Mouse (Mus musculus) hindbrain, embryonic 11.5 days (tissue): ENCODE results near the gene Zfp12. TPM values are rescaled to one million over a fixed set of nuclear protein-coding genes. Genes with fewer than 3 reads are reported as not detected.

ENCODE experiments used
- ATAC-seq: fragments of 200-750 bp; cut with Nextera tagmentation; 2 replicates; pipeline ENCODE4 v1.8.0; 2017; ENCODE audit warnings: mild to moderate bottlenecking, moderate TSS enrichment, moderate library complexity; ENCODE audit not compliant: low FRiP score
- DNase-seq: peaks from one replicate; pipeline ENCODE4 v3.0.0-alpha.2; 2015; ENCODE audit warnings: low spot score
- H3K27ac ChIP-seq: fragments of 300-500 bp; sonication (generic); 2 replicates; pipeline ENCODE4 v1.5.1; 2014; ENCODE audit warnings: mild to moderate bottlenecking, low read depth, low read length
- H3K27me3 ChIP-seq: fragments of 300-500 bp; sonication (generic); 2 replicates; pipeline ENCODE4 v1.6.1; 2014; ENCODE audit warnings: mild to moderate bottlenecking, low read length, moderate library complexity, mixed read lengths; ENCODE audit not compliant: control insufficient read depth, insufficient read depth
- H3K36me3 ChIP-seq: fragments of 300-500 bp; sonication (generic); 2 replicates; pipeline ENCODE4 v1.6.1; 2014; ENCODE audit warnings: mild to moderate bottlenecking, low read length, moderate library complexity, mixed read lengths; ENCODE audit not compliant: control insufficient read depth, insufficient read depth
- H3K4me1 ChIP-seq: fragments of 300-500 bp; sonication (generic); replicated peaks from 2 replicates; pipeline ENCODE4 v1.6.1; 2014; ENCODE audit warnings: low read length, mixed read lengths; ENCODE audit not compliant: control insufficient read depth, insufficient read depth
- H3K4me2 ChIP-seq: fragments of 300-500 bp; sonication (generic); replicated peaks from 2 replicates; pipeline ENCODE4 v1.6.1; 2014; ENCODE audit warnings: mild to moderate bottlenecking, low read depth, low read length
- H3K4me3 ChIP-seq: fragments of 300-500 bp; sonication (generic); 2 replicates; pipeline ENCODE4 v1.5.1; 2014; ENCODE audit warnings: low read depth, low read length
- H3K9ac ChIP-seq: fragments of 300-500 bp; sonication (generic); 2 replicates; pipeline ENCODE4 v1.6.1; 2014; ENCODE audit warnings: low read depth, low read length
- H3K9me3 ChIP-seq: fragments of 300-500 bp; sonication (generic); 2 replicates; pipeline ENCODE4 v1.6.1; 2016; ENCODE audit warnings: low read length; ENCODE audit not compliant: control insufficient read depth
- WGBS: fragments of 180-500 bp; shearing (Covaris S2); extraction: QIAGEN DNeasy Blood & Tissue Kit; methylation state at CpG from one replicate; pipeline ENCODE4 v1.1.7; 2014; 5-methylcytosine and 5-hydroxymethylcytosine counted together
- polyA plus RNA-seq: library from polyadenylated mRNA; unstranded; fragments of >200 nt; fragmentation: Nextera tagmentation; extraction: Ambion mirVana; gene quantifications from 2 replicates; pipeline ENCODE4 v1.2.1, GENCODE M21; 2014

Gene Zfp12
- polyA plus RNA-seq, 1 experiment from 2014 or later: 20.3 TPM

- WGBS: under 1% methylated on average over 77 of the region's 79 CpGs
- H3K4me3 ChIP-seq: peak within 1 kb of the TSS; percentile 83
- no peaks in the 10 kb centered on the region for H3K36me3 ChIP-seq
- H3K27ac ChIP-seq: peak within 1 kb of the TSS; percentile 78
- DNase-seq (peak; percentile 85), ATAC-seq (peak; percentile 84)
- H3K4me2 ChIP-seq: peak within 1 kb of the TSS; percentile 95
- no peaks in the 10 kb centered on the region for H3K9me3 ChIP-seq
- H3K27me3 ChIP-seq: no peaks in the 10 kb centered on the region
- peak within 1 kb of the TSS; percentile 98 for H3K9ac ChIP-seq
- H3K4me1 ChIP-seq: peaks cover 8% of the 10 kb centered on the region; the same call in 1 of the 2 replicates
Measured at GRCm38 (mm10) chr5:143269363-143270150, 34.6 kb downstream of the Zfp12 start, which contains the start of gene Zfp316. Gene Zfp316 (minus strand): TSS chr5:143270022.

GRCm38 (mm10) chr5:143270151-143270519, 35.2 kb downstream of the Zfp12 start:
- peaks cover 8% of the 10 kb centered on the region; the same call in 1 of the 2 replicates for H3K4me1 ChIP-seq
- peak overlapping the region; percentile 98 for H3K9ac ChIP-seq
- peak overlapping the region; percentile 83 for H3K4me3 ChIP-seq
- DNase-seq (no peak), ATAC-seq (peak; percentile 61; the same call in 1 of the 2 replicates)
- H3K27me3 ChIP-seq: no peaks in the 10 kb centered on the region
- H3K36me3 ChIP-seq: no peaks in the 10 kb centered on the region
- H3K4me2 ChIP-seq: peak overlapping the region; percentile 95
- 6% methylated on average over 12 of the region's 12 CpGs for WGBS
- H3K9me3 ChIP-seq: no peaks in the 10 kb centered on the region
- no peak overlapping the region for H3K27ac ChIP-seq

GRCm38 (mm10) chr5:143271642-143272041, 36.7 kb downstream of the Zfp12 start:
- H3K4me1 ChIP-seq: peaks cover 8% of the 10 kb centered on the region; the same call in 1 of the 2 replicates

GRCm38 (mm10) chr5:143272108-143272507, 37.1 kb downstream of the Zfp12 start:
- H3K9ac ChIP-seq: no peak overlapping the region
- H3K4me2 ChIP-seq: no peak overlapping the region
- no peaks in the 10 kb centered on the region; the same call in 1 of the 2 replicates for H3K27me3 ChIP-seq
- no peaks in the 10 kb centered on the region for H3K9me3 ChIP-seq
- H3K36me3 ChIP-seq: no peaks in the 10 kb centered on the region
- no peak for ATAC-seq
- 86% methylated on average over 3 of the region's 3 CpGs for WGBS
- no peak for DNase-seq
- no peak overlapping the region for H3K27ac ChIP-seq
- peaks cover 8% of the 10 kb centered on the region; the same call in 1 of the 2 replicates for H3K4me1 ChIP-seq
- no peak overlapping the region for H3K4me3 ChIP-seq

More at GRCm38 (mm10) chr5:143271642-143272041, 36.7 kb downstream of the Zfp12 start:
- ATAC-seq (no peak), DNase-seq (no peak)
- no peak overlapping the region for H3K4me3 ChIP-seq
- H3K27ac ChIP-seq: no peak overlapping the region
- H3K27me3 ChIP-seq: no peaks in the 10 kb centered on the region; the same call in 1 of the 2 replicates
- no peak overlapping the region for H3K9ac ChIP-seq
- H3K36me3 ChIP-seq: no peaks in the 10 kb centered on the region
- 89% methylated on average over 6 of the region's 6 CpGs for WGBS
- no peaks in the 10 kb centered on the region for H3K9me3 ChIP-seq
- no peak overlapping the region for H3K4me2 ChIP-seq

- Histone ChIP-seq H3K36me3 (no peaks in the 10 kb centered on the region), H3K4me1 (peaks cover 8% of the 10 kb centered on the region; the same call in 1 of the 2 replicates), H3K9me3 (no peaks in the 10 kb centered on the region), H3K27ac (no peak overlapping the region), H3K9ac (no peak overlapping the region), H3K4me3 (no peak overlapping the region), H3K27me3 (no peaks in the 10 kb centered on the region; the same call in 1 of the 2 replicates), H3K4me2 (no peak overlapping the region)
- ATAC-seq: no peak
- 92% methylated on average over 16 of the region's 16 CpGs for WGBS
- no peak for DNase-seq
Measured at GRCm38 (mm10) chr5:143272540-143273330, 37.8 kb downstream of the Zfp12 start.

- Histone ChIP-seq H3K27me3 (peaks cover under 1% of the 10 kb centered on the region; the same call in 1 of the 2 replicates), H3K27ac (no peak overlapping the region), H3K9ac (no peak overlapping the region), H3K9me3 (no peaks in the 10 kb centered on the region), H3K4me3 (no peak overlapping the region), H3K4me2 (no peak overlapping the region), H3K36me3 (no peaks in the 10 kb centered on the region), H3K4me1 (no peaks in the 10 kb centered on the region)
- DNase-seq (no peak), ATAC-seq (no peak)
- WGBS: 60% methylated on average over 5 of the region's 5 CpGs
Measured at GRCm38 (mm10) chr5:143275761-143276160, 40.8 kb downstream of the Zfp12 start.

- H3K4me3 ChIP-seq: no peak overlapping the region
- no peak overlapping the region for H3K27ac ChIP-seq
- H3K4me2 ChIP-seq: no peak overlapping the region
- H3K9ac ChIP-seq: no peak overlapping the region
- WGBS: 46% methylated on average over 10 of the region's 10 CpGs
- no peaks in the 10 kb centered on the region for H3K9me3 ChIP-seq
- no peaks in the 10 kb centered on the region for H3K36me3 ChIP-seq
- H3K27me3 ChIP-seq: peaks cover 2% of the 10 kb centered on the region; the same call in 1 of the 2 replicates
- no peaks in the 10 kb centered on the region for H3K4me1 ChIP-seq
- DNase-seq (no peak), ATAC-seq (no peak)
Measured at GRCm38 (mm10) chr5:143279247-143279646, 44.3 kb downstream of the Zfp12 start.

- Histone ChIP-seq H3K9me3 (no peaks in the 10 kb centered on the region), H3K9ac (no peak overlapping the region), H3K36me3 (no peaks in the 10 kb centered on the region), H3K4me2 (no peak overlapping the region), H3K27ac (no peak overlapping the region), H3K4me1 (peaks cover 5% of the 10 kb centered on the region), H3K27me3 (peaks cover 31% of the 10 kb centered on the region), H3K4me3 (no peak overlapping the region)
- no peak for ATAC-seq
- DNase-seq: no peak
- WGBS: 26% methylated on average over 6 of the region's 6 CpGs
Measured at GRCm38 (mm10) chr5:143284762-143285161, 49.8 kb downstream of the Zfp12 start.
